Mouse (Mus musculus): ENCODE data around the gene Gpr19. TPM values are rescaled to one million over a fixed set of nuclear protein-coding genes. Genes with fewer than 3 reads are reported as not detected.
A peak's percentile ranks its signal among the peaks of the same experiment; 100 is the strongest.

The Gpr19 gene
- polyA plus RNA-seq, 1 experiment from 2014 or later: 12.1 TPM

DNA sequence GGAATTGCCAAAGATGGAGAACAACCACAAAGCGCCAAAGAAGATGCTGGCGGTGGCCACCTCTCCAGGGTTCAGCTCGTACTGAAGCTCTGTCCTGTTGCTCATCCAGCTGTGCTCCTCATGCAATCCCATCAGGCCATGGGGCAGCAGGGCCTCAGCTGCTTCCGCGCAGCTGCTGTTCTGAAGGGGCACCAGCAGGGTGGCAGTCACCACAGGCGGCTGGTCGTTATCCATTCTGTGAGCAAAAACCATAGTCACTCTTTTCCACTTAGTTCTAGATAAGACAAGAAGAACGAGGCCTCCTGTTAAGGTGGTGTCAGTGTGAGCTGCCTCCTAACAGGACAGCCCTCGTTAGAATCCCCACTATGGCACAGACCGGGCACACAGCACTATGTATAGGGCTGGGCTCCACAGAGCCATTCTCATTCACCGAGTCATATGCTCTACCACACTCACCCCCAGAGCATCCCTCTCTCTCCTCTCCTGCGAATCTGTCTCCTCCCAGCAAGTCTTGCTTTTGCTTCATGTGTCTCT is 28.1 kb downstream of the Gpr19 start:
- no peak overlapping the region for H3K27ac ChIP-seq (ENCODE audit: low read depth, low read length)
- H3K27me3 ChIP-seq (ENCODE audit: control insufficient read depth, insufficient read depth, low read length): no peaks in the 10 kb centered on the region
- no peaks in the 10 kb centered on the region for H3K4me1 ChIP-seq (ENCODE audit: control insufficient read depth, insufficient read depth, low read length)
- ATAC-seq (ENCODE audit: low FRiP score, low TSS enrichment): no peak
- no peak overlapping the region for H3K4me2 ChIP-seq (replicated peaks; ENCODE audit: low read depth, low read length)
- peaks cover 8% of the 10 kb centered on the region; the same call in 1 of the 2 replicates for H3K36me3 ChIP-seq (ENCODE audit: control insufficient read depth, insufficient read depth, low read length)
- WGBS: 94% methylated on average over 12 of the region's 12 CpGs
- no peak overlapping the region for H3K4me3 ChIP-seq (ENCODE audit: low read length)
- H3K9ac ChIP-seq (ENCODE audit: low read depth, low read length): no peak overlapping the region
- H3K9me3 ChIP-seq (ENCODE audit: control insufficient read depth, low read length): no peaks in the 10 kb centered on the region

DNA sequence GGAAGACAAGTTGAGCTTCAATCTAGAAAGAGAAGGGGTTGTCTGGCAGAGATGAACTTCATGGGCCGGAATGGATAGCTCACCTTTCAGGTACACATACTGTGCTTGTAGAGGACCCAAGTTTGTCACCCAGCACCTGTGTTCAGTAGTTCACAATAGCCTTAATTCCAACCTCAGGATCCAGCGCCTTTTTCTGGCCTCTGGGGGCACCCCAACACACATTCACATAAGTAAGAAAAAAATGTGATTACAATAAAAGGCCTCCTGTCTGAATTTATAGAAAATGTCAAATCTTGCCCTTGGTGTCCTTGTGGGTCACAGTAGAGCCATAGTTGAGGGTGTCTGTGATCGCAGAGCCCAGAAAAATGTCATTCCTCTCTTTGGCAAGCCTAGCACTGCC is 31.1 kb downstream of the Gpr19 start:
- no peak overlapping the region for H3K9ac ChIP-seq (ENCODE audit: low read depth, low read length)
- peaks cover 7% of the 10 kb centered on the region; the same call in 1 of the 2 replicates for H3K4me1 ChIP-seq (ENCODE audit: control insufficient read depth, insufficient read depth, low read length)
- no peak for ATAC-seq (ENCODE audit: low FRiP score, low TSS enrichment)
- no peaks in the 10 kb centered on the region for H3K9me3 ChIP-seq (ENCODE audit: control insufficient read depth, low read length)
- H3K27me3 ChIP-seq (ENCODE audit: control insufficient read depth, insufficient read depth, low read length): no peaks in the 10 kb centered on the region
- no peak overlapping the region for H3K27ac ChIP-seq (ENCODE audit: low read depth, low read length)
- H3K36me3 ChIP-seq (ENCODE audit: control insufficient read depth, insufficient read depth, low read length): peaks cover 8% of the 10 kb centered on the region; the same call in 1 of the 2 replicates
- WGBS: 91% methylated on average over 3 of the region's 3 CpGs
- no peak overlapping the region for H3K4me2 ChIP-seq (replicated peaks; ENCODE audit: low read depth, low read length)
- no peak overlapping the region for H3K4me3 ChIP-seq (ENCODE audit: low read length)

DNA sequence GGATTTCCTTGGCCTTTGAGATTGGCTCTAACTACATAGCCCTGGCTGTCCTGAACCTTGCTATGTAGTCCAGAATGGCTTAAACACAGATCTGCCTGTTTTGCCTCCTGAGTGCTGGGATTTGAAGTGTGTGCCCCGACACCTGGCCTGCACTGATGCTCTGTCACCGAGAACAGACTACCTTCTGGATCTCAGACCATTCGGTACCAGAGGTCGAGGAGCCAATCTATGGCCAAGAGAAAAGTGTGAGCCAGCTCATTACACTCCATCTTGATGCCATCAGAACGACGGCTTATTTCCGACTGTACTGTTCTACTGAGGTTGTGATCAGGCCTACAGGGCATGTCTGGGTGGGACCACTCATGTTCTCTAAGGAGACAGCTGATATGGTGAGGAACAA is 32.3 kb downstream of the Gpr19 start:
- 91% methylated on average over 7 of the region's 7 CpGs for WGBS
- Histone ChIP-seq H3K9me3 (ENCODE audit: control insufficient read depth, low read length) (no peaks in the 10 kb centered on the region), H3K9ac (ENCODE audit: low read depth, low read length) (no peak overlapping the region), H3K27me3 (ENCODE audit: control insufficient read depth, insufficient read depth, low read length) (no peaks in the 10 kb centered on the region), H3K4me1 (ENCODE audit: control insufficient read depth, insufficient read depth, low read length) (peaks cover 8% of the 10 kb centered on the region; the same call in 1 of the 2 replicates), H3K4me2 (replicated peaks; ENCODE audit: low read depth, low read length) (no peak overlapping the region), H3K36me3 (ENCODE audit: control insufficient read depth, insufficient read depth, low read length) (peaks cover 8% of the 10 kb centered on the region; the same call in 1 of the 2 replicates), H3K4me3 (ENCODE audit: low read length) (no peak overlapping the region), H3K27ac (ENCODE audit: low read depth, low read length) (no peak overlapping the region)
- no peak for ATAC-seq (ENCODE audit: low FRiP score, low TSS enrichment)

DNA sequence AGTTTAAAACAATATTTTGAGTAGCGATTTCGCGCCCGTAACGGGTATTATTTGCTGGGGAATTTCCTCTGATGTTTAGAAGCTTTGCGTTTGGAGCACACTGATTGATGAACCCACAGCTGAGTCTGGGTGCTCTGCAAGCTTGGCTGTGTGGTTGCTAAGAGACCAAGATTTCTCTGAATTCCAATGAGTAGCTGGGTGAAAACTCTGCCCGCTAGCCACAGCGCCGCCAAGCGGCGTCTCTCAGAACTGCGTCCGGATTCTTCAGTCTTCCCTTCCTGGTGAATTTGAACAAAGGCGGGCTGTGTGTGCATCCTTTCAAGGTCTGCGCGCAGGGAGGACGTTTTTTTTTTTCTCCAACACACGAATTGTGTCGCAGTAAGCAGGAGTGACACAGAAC is 35.2 kb downstream of the Gpr19 start:
- H3K9me3 ChIP-seq (ENCODE audit: control insufficient read depth, low read length): no peaks in the 10 kb centered on the region
- H3K4me2 ChIP-seq (replicated peaks; ENCODE audit: low read depth, low read length): peak overlapping the region; percentile 36
- ATAC-seq (ENCODE audit: low FRiP score, low TSS enrichment): peak; percentile 82
- H3K4me1 ChIP-seq (ENCODE audit: control insufficient read depth, insufficient read depth, low read length): peaks cover 8% of the 10 kb centered on the region; the same call in 1 of the 2 replicates
- H3K36me3 ChIP-seq (ENCODE audit: control insufficient read depth, insufficient read depth, low read length): no peaks in the 10 kb centered on the region; the same call in 1 of the 2 replicates
- peak overlapping the region; percentile 15; the same call in 1 of the 2 replicates for H3K4me3 ChIP-seq (ENCODE audit: low read length)
- H3K27ac ChIP-seq (ENCODE audit: low read depth, low read length): no peak overlapping the region
- no peak overlapping the region for H3K9ac ChIP-seq (ENCODE audit: low read depth, low read length)
- H3K27me3 ChIP-seq (ENCODE audit: control insufficient read depth, insufficient read depth, low read length): no peaks in the 10 kb centered on the region
- 2% methylated on average over 19 of the region's 19 CpGs for WGBS

DNA sequence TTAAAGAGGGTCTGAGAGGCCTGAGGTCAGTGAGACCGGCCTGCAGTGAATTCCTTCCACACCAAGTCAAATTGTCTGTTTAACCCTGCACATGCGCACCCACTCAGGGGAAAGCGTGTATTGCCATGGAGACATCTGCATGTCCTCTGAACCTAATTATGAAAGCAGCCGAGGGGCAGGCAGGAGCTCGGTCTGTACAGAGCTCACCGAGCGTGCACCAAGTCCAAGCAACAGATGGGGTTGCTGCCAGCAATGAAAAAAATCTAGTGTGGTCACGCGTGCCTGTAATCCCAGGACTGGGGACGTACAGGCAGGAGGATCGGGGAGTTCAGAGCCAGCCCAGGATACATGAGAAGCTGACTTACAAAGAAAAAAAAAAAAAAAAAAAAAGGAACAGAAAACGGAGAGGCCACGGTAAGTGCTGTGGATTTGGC is 35.7 kb downstream of the Gpr19 start:
- H3K27me3 ChIP-seq (ENCODE audit: control insufficient read depth, insufficient read depth, low read length): no peaks in the 10 kb centered on the region
- H3K9me3 ChIP-seq (ENCODE audit: control insufficient read depth, low read length): no peaks in the 10 kb centered on the region
- ATAC-seq (ENCODE audit: low FRiP score, low TSS enrichment): peak; percentile 41
- no peak overlapping the region for H3K27ac ChIP-seq (ENCODE audit: low read depth, low read length)
- no peak overlapping the region for H3K9ac ChIP-seq (ENCODE audit: low read depth, low read length)
- peak overlapping the region; percentile 36 for H3K4me2 ChIP-seq (replicated peaks; ENCODE audit: low read depth, low read length)
- 33% methylated on average over 13 of the region's 13 CpGs for WGBS
- peaks cover 11% of the 10 kb centered on the region; the same call in 1 of the 2 replicates for H3K4me1 ChIP-seq (ENCODE audit: control insufficient read depth, insufficient read depth, low read length)
- peak overlapping the region; percentile 15; the same call in 1 of the 2 replicates for H3K4me3 ChIP-seq (ENCODE audit: low read length)
- H3K36me3 ChIP-seq (ENCODE audit: control insufficient read depth, insufficient read depth, low read length): no peaks in the 10 kb centered on the region; the same call in 1 of the 2 replicates

DNA sequence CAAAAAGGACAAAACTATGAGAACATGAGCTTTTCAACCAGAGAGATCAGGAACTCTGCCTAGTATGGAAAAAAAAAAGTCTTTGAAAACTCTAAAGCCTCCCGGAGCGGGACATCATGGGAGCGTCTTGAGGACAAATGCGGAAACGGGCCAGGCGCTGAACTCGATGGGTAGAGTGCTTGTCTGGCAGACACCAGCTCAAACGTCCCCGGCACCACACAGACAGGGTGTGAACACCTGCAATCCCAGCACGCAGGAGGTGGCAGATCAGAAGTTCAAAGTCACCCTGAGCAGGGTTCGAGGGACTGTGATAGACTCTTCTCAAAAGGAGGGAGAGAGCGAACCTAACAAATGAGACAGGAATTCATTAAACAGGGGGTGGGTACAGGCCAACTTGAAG is 37.0 kb downstream of the Gpr19 start:
- H3K4me2 ChIP-seq (replicated peaks; ENCODE audit: low read depth, low read length): no peak overlapping the region
- H3K36me3 ChIP-seq (ENCODE audit: control insufficient read depth, insufficient read depth, low read length): no peaks in the 10 kb centered on the region; the same call in 1 of the 2 replicates
- no peak for ATAC-seq (ENCODE audit: low FRiP score, low TSS enrichment)
- H3K4me1 ChIP-seq (ENCODE audit: control insufficient read depth, insufficient read depth, low read length): peaks cover 11% of the 10 kb centered on the region; the same call in 1 of the 2 replicates
- WGBS: 86% methylated on average over 12 of the region's 12 CpGs
- H3K27ac ChIP-seq (ENCODE audit: low read depth, low read length): no peak overlapping the region
- no peak overlapping the region for H3K9ac ChIP-seq (ENCODE audit: low read depth, low read length)
- H3K9me3 ChIP-seq (ENCODE audit: control insufficient read depth, low read length): no peaks in the 10 kb centered on the region
- no peaks in the 10 kb centered on the region for H3K27me3 ChIP-seq (ENCODE audit: control insufficient read depth, insufficient read depth, low read length)
- H3K4me3 ChIP-seq (ENCODE audit: low read length): no peak overlapping the region

DNA sequence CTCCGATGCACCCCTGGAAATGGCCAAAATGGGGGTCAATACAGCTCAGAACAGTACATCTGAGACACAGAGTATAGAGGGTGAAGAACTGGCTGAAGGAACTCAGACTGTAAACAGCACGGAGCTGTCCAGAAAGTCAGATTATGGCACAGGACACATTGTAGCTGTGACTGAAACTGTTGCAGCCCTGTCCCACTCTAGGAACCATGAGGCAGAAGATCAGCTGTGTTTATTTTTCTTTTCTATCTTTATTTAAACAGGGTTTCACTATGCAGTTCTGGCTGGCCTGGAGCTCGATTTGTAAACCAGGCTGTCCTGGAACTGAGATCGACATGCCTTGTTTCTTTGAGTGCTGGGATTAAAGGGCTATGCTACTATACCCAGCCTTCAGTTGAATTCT is 38.1 kb downstream of the Gpr19 start:
- H3K27ac ChIP-seq (ENCODE audit: low read depth, low read length): no peak overlapping the region
- no peaks in the 10 kb centered on the region for H3K9me3 ChIP-seq (ENCODE audit: control insufficient read depth, low read length)
- ATAC-seq (ENCODE audit: low FRiP score, low TSS enrichment): no peak
- H3K36me3 ChIP-seq (ENCODE audit: control insufficient read depth, insufficient read depth, low read length): no peaks in the 10 kb centered on the region; the same call in 1 of the 2 replicates
- H3K4me1 ChIP-seq (ENCODE audit: control insufficient read depth, insufficient read depth, low read length): peaks cover 11% of the 10 kb centered on the region; the same call in 1 of the 2 replicates
- no peak overlapping the region for H3K4me2 ChIP-seq (replicated peaks; ENCODE audit: low read depth, low read length)
- WGBS: 65% methylated on average over 4 of the region's 4 CpGs
- no peak overlapping the region for H3K9ac ChIP-seq (ENCODE audit: low read depth, low read length)
- no peaks in the 10 kb centered on the region for H3K27me3 ChIP-seq (ENCODE audit: control insufficient read depth, insufficient read depth, low read length)
- H3K4me3 ChIP-seq (ENCODE audit: low read length): no peak overlapping the region

DNA sequence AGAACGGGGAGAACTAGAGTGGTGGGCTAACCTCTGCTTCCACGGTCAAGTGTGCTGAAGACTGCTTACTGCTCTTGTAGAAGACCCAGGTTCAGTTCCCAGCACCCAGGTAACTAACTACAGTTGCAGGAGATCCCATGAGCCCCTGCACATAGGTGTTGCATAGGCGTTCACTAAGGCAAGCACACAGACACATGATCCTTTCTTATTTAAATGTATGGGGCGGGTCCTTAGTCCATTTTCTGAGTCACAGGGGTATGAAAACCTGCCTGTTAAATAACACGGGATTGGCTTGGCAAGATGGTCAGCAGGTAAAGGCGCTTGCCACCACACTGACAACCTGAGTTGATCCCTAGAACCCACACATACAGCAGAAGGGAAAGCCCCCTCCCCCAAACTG is 39.4 kb downstream of the Gpr19 start:
- H3K27ac ChIP-seq (ENCODE audit: low read depth, low read length): no peak overlapping the region
- no peaks in the 10 kb centered on the region; the same call in 1 of the 2 replicates for H3K36me3 ChIP-seq (ENCODE audit: control insufficient read depth, insufficient read depth, low read length)
- H3K4me2 ChIP-seq (replicated peaks; ENCODE audit: low read depth, low read length): no peak overlapping the region
- no peak for ATAC-seq (ENCODE audit: low FRiP score, low TSS enrichment)
- H3K4me1 ChIP-seq (ENCODE audit: control insufficient read depth, insufficient read depth, low read length): peaks cover 11% of the 10 kb centered on the region; the same call in 1 of the 2 replicates
- H3K9ac ChIP-seq (ENCODE audit: low read depth, low read length): no peak overlapping the region
- H3K4me3 ChIP-seq (ENCODE audit: low read length): no peak overlapping the region
- WGBS: 91% methylated on average over 6 of the region's 6 CpGs
- H3K27me3 ChIP-seq (ENCODE audit: control insufficient read depth, insufficient read depth, low read length): no peaks in the 10 kb centered on the region
- H3K9me3 ChIP-seq (ENCODE audit: control insufficient read depth, low read length): no peaks in the 10 kb centered on the region

DNA sequence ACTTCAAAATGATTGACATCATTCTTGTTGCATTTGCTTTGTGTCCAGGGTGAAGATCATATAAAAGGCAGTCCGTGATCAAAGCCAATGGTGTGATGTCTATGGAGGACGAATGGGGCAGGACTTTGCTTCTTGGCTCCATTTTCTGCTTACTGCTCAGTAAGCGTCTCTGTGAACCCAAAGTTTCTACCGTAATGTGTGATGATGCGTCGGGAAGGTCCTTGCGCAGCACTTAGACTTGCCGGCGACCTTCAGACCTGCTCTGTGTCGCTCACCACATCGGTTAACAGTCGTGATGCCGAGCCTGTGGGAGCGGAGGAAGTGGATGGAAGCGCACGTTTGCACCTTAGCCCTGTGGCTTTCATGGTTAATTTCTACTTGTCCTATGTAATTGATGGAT is 42.5 kb downstream of the Gpr19 start:
- Histone ChIP-seq H3K4me3 (ENCODE audit: low read length) (no peak overlapping the region), H3K27me3 (ENCODE audit: control insufficient read depth, insufficient read depth, low read length) (no peaks in the 10 kb centered on the region), H3K36me3 (ENCODE audit: control insufficient read depth, insufficient read depth, low read length) (no peaks in the 10 kb centered on the region; the same call in 1 of the 2 replicates), H3K27ac (ENCODE audit: low read depth, low read length) (no peak overlapping the region), H3K4me2 (replicated peaks; ENCODE audit: low read depth, low read length) (no peak overlapping the region), H3K9me3 (ENCODE audit: control insufficient read depth, low read length) (no peaks in the 10 kb centered on the region), H3K9ac (ENCODE audit: low read depth, low read length) (no peak overlapping the region), H3K4me1 (ENCODE audit: control insufficient read depth, insufficient read depth, low read length) (0 out of 2 replicates have a peak, but pooled peaks cover 4% of the 10 kb centered on the region)
- no peak for ATAC-seq (ENCODE audit: low FRiP score, low TSS enrichment)
- WGBS: 86% methylated on average over 16 of the region's 16 CpGs
